Mouse (Mus musculus): ENCODE measurements around the gene Agbl1. TPM values are rescaled to one million over a fixed set of nuclear protein-coding genes. Genes with fewer than 3 reads are reported as not detected.
A peak's percentile ranks its signal among the peaks of the same experiment; 100 is the strongest.

Agbl1 gene
- polyA plus RNA-seq, 1 experiment from 2014 or later = not detected

GRCm38 (mm10) chr7:76921671-76922070, 692.0 kb downstream of the Agbl1 start:
- Histone ChIP-seq H3K4me2 (ENCODE audit: low read length) (no peak overlapping the region), H3K27ac (no peak overlapping the region), H3K36me3 (ENCODE audit: insufficient read depth, low read length) (no peaks in the 10 kb centered on the region), H3K4me3 (replicated peaks; ENCODE audit: low read depth, low read length) (no peak overlapping the region), H3K27me3 (ENCODE audit: insufficient read depth, low read length) (no peaks in the 10 kb centered on the region), H3K9ac (ENCODE audit: low read depth, low read length) (no peak overlapping the region), H3K9me3 (replicated peaks; ENCODE audit: low read length) (no peaks in the 10 kb centered on the region), H3K4me1 (replicated peaks; ENCODE audit: insufficient read depth, low read length) (no peaks in the 10 kb centered on the region)
- no peak for DNase-seq (ENCODE audit: low spot score)
- no peak for TF ChIP-seq CTCF (IDR thresholded peaks at IDR 0.05; ENCODE audit: low read depth)
- ATAC-seq (replicated peaks; ENCODE audit: low FRiP score, low read depth) = no peak
- 68% methylated on average over 2 of the region's 2 CpGs for WGBS

GRCm38 (mm10) chr7:76935219-76935618, 705.5 kb downstream of the Agbl1 start:
- no peaks in the 10 kb centered on the region for H3K9me3 ChIP-seq (replicated peaks; ENCODE audit: low read length)
- no peaks in the 10 kb centered on the region for H3K27me3 ChIP-seq (ENCODE audit: insufficient read depth, low read length)
- H3K4me3 ChIP-seq (replicated peaks; ENCODE audit: low read depth, low read length) = no peak overlapping the region
- H3K9ac ChIP-seq (ENCODE audit: low read depth, low read length) = no peak overlapping the region
- no peak overlapping the region for H3K27ac ChIP-seq
- ATAC-seq (replicated peaks; ENCODE audit: low FRiP score, low read depth) = no peak
- H3K36me3 ChIP-seq (ENCODE audit: insufficient read depth, low read length) = no peaks in the 10 kb centered on the region
- H3K4me1 ChIP-seq (replicated peaks; ENCODE audit: insufficient read depth, low read length) = no peaks in the 10 kb centered on the region
- no peak for DNase-seq (ENCODE audit: low spot score)
- TF ChIP-seq CTCF (IDR thresholded peaks at IDR 0.05; ENCODE audit: low read depth) = no peak
- no peak overlapping the region for H3K4me2 ChIP-seq (ENCODE audit: low read length)

GRCm38 (mm10) chr7:76941531-76941930, 711.8 kb downstream of the Agbl1 start:
- Histone ChIP-seq H3K36me3 (ENCODE audit: insufficient read depth, low read length) (no peaks in the 10 kb centered on the region), H3K4me1 (replicated peaks; ENCODE audit: insufficient read depth, low read length) (no peaks in the 10 kb centered on the region), H3K27me3 (ENCODE audit: insufficient read depth, low read length) (no peaks in the 10 kb centered on the region), H3K27ac (no peak overlapping the region), H3K4me2 (ENCODE audit: low read length) (no peak overlapping the region), H3K4me3 (replicated peaks; ENCODE audit: low read depth, low read length) (no peak overlapping the region), H3K9ac (ENCODE audit: low read depth, low read length) (no peak overlapping the region), H3K9me3 (replicated peaks; ENCODE audit: low read length) (no peaks in the 10 kb centered on the region)
- peak; percentile 73 for DNase-seq (ENCODE audit: low spot score)
- TF ChIP-seq CTCF (IDR thresholded peaks at IDR 0.05; ENCODE audit: low read depth) = peak; percentile 75
- no peak for ATAC-seq (replicated peaks; ENCODE audit: low FRiP score, low read depth)

- no peaks in the 10 kb centered on the region for H3K36me3 ChIP-seq (ENCODE audit: insufficient read depth, low read length)
- H3K4me1 ChIP-seq (replicated peaks; ENCODE audit: insufficient read depth, low read length) = no peaks in the 10 kb centered on the region
- H3K4me3 ChIP-seq (replicated peaks; ENCODE audit: low read depth, low read length) = no peak overlapping the region
- no peak overlapping the region for H3K9ac ChIP-seq (ENCODE audit: low read depth, low read length)
- H3K4me2 ChIP-seq (ENCODE audit: low read length) = no peak overlapping the region
- TF ChIP-seq CTCF (IDR thresholded peaks at IDR 0.05; ENCODE audit: low read depth) = peak; percentile 67
- no peak for ATAC-seq (replicated peaks; ENCODE audit: low FRiP score, low read depth)
- peak; percentile 26 for DNase-seq (ENCODE audit: low spot score)
- no peaks in the 10 kb centered on the region for H3K9me3 ChIP-seq (replicated peaks; ENCODE audit: low read length)
- no peaks in the 10 kb centered on the region for H3K27me3 ChIP-seq (ENCODE audit: insufficient read depth, low read length)
- 15% methylated on average over 3 of the region's 3 CpGs for WGBS
- no peak overlapping the region for H3K27ac ChIP-seq
These were observed 741.6 kb downstream of the Agbl1 start for GRCm38 (mm10) chr7:76971334-76971733.

- Histone ChIP-seq H3K27ac (no peak overlapping the region), H3K27me3 (ENCODE audit: insufficient read depth, low read length) (no peaks in the 10 kb centered on the region), H3K4me1 (replicated peaks; ENCODE audit: insufficient read depth, low read length) (no peaks in the 10 kb centered on the region), H3K36me3 (ENCODE audit: insufficient read depth, low read length) (no peaks in the 10 kb centered on the region), H3K4me3 (replicated peaks; ENCODE audit: low read depth, low read length) (no peak overlapping the region), H3K9me3 (replicated peaks; ENCODE audit: low read length) (no peaks in the 10 kb centered on the region), H3K9ac (ENCODE audit: low read depth, low read length) (no peak overlapping the region), H3K4me2 (ENCODE audit: low read length) (no peak overlapping the region)
- ATAC-seq (replicated peaks; ENCODE audit: low FRiP score, low read depth) = no peak
- no peak for DNase-seq (ENCODE audit: low spot score)
- 93% methylated on average over 3 of the region's 3 CpGs for WGBS
- TF ChIP-seq CTCF (IDR thresholded peaks at IDR 0.05; ENCODE audit: low read depth) = no peak
These were observed 779.9 kb downstream of the Agbl1 start for GRCm38 (mm10) chr7:77009571-77009970.

GRCm38 (mm10) chr7:77029019-77029418, 799.3 kb downstream of the Agbl1 start:
- H3K4me2 ChIP-seq (ENCODE audit: low read length) = no peak overlapping the region
- H3K36me3 ChIP-seq (ENCODE audit: insufficient read depth, low read length) = no peaks in the 10 kb centered on the region
- H3K9ac ChIP-seq (ENCODE audit: low read depth, low read length) = no peak overlapping the region
- no peak overlapping the region for H3K27ac ChIP-seq
- no peak for TF ChIP-seq CTCF (IDR thresholded peaks at IDR 0.05; ENCODE audit: low read depth)
- ATAC-seq (replicated peaks; ENCODE audit: low FRiP score, low read depth) = no peak
- no peaks in the 10 kb centered on the region for H3K27me3 ChIP-seq (ENCODE audit: insufficient read depth, low read length)
- no peak for DNase-seq (ENCODE audit: low spot score)
- no peaks in the 10 kb centered on the region for H3K4me1 ChIP-seq (replicated peaks; ENCODE audit: insufficient read depth, low read length)
- no peaks in the 10 kb centered on the region for H3K9me3 ChIP-seq (replicated peaks; ENCODE audit: low read length)
- no peak overlapping the region for H3K4me3 ChIP-seq (replicated peaks; ENCODE audit: low read depth, low read length)

GRCm38 (mm10) chr7:77076033-77076432, 846.3 kb downstream of the Agbl1 start:
- no peak overlapping the region for H3K27ac ChIP-seq
- no peaks in the 10 kb centered on the region for H3K4me1 ChIP-seq (replicated peaks; ENCODE audit: insufficient read depth, low read length)
- H3K4me2 ChIP-seq (ENCODE audit: low read length) = no peak overlapping the region
- no peaks in the 10 kb centered on the region for H3K9me3 ChIP-seq (replicated peaks; ENCODE audit: low read length)
- no peak for TF ChIP-seq CTCF (IDR thresholded peaks at IDR 0.05; ENCODE audit: low read depth)
- no peak overlapping the region for H3K4me3 ChIP-seq (replicated peaks; ENCODE audit: low read depth, low read length)
- no peak overlapping the region for H3K9ac ChIP-seq (ENCODE audit: low read depth, low read length)
- H3K27me3 ChIP-seq (ENCODE audit: insufficient read depth, low read length) = no peaks in the 10 kb centered on the region
- ATAC-seq (replicated peaks; ENCODE audit: low FRiP score, low read depth) (no peak), DNase-seq (ENCODE audit: low spot score) (no peak)
- H3K36me3 ChIP-seq (ENCODE audit: insufficient read depth, low read length) = no peaks in the 10 kb centered on the region
